Mouse (Mus musculus): ENCODE results near the gene Zfp119b.

DNA sequence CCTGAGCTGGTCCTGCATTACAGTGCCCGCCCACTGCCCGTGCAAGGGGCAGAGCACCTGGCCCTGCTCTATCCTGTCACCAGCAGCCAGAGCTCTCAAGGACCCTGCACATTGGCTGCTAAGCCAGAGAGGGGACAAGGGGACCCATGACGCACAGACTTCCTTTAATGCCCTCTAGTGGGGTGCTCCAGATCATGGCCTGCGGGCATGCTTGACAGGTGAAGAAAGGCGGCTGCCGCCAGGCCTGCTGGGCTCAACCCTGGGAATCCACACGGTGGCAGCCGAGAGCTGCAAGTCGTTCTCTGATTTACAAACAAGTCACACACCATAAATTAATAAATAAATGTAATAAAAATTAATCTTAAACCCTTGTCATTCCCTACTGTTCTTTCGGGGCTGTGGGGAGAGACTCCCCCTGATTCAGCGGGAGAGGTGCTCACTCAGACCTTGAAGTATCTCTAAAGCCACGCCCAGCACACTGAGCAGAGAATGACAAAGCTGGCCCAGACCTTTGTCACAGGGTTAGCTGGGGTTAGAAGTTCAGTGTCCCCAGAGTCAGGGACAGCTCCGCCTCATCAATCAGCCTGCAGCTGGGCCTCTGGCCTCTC, 27.1 kb upstream of the Zfp119b start:
- peak; percentile 86 for TF ChIP-seq CTCF (IDR thresholded peaks at IDR 0.05)
- no peak for TF ChIP-seq EP300 (IDR thresholded peaks at IDR 0.05)
